Comparison of ENCODE assay signal across 17 mouse cellular contexts in genomic region chr11:36604272-36604671, GRCm38 (mm10).
A peak's percentile ranks its signal among the peaks of the same experiment; 100 is the strongest.
DNase-seq lines count a peak whose midpoint lies in the region; ATAC-seq lines count a peak whose summit lies in the region.
"Had no signal": no experiment of that assay in that cellular context is flagged by ENCODE, and none has a peak within 500 bp of the region (broad histone marks: within the 10 kb centered on the region; RNA-seq: fewer than 3 reads in every experiment).

No protein-coding gene starts in this region.

- no peak for DNase-seq in hindbrain, embryonic 10.5 days (ENCODE audit: low spot score)
- peak; percentile 83 for DNase-seq in retina, postnatal 1 day
- DNase-seq in retina, embryonic 14.5 days (ENCODE audit: low spot score) = no peak
- DNase-seq in thymus, postnatal 36 days = no peak
- DNase-seq: adrenal gland, postnatal 25 days; gastrocnemius, adult 2 months; heart, postnatal 10 days had no signal

- no peaks in the 10 kb centered on the region for H3K36me3 ChIP-seq in hindbrain, embryonic 13.5 days
- 0 out of 2 replicates have a peak, but pooled peaks cover 3% of the 10 kb centered on the region for H3K36me3 ChIP-seq in hindbrain, embryonic 10.5 days
- no peaks in the 10 kb centered on the region for H3K36me3 ChIP-seq in forebrain, embryonic 15.5 days
- H3K36me3 ChIP-seq: embryonic facial prominence, embryonic 15.5 days; heart, embryonic 10.5 days; hindbrain, embryonic 15.5 days; neural tube, embryonic 12.5 days had no signal

- WGBS in hindbrain, embryonic 13.5 days = 29% methylated on average over 3 of the region's 3 CpGs
- 58% methylated on average over 3 of the region's 3 CpGs for WGBS in hindbrain, embryonic 10.5 days
- 3% methylated on average over 3 of the region's 3 CpGs for WGBS in forebrain, embryonic 15.5 days

- H3K9ac ChIP-seq in hindbrain, embryonic 13.5 days = no peak overlapping the region
- no peak overlapping the region for H3K9ac ChIP-seq in forebrain, embryonic 15.5 days (replicated peaks)
- H3K9ac ChIP-seq: embryonic facial prominence, embryonic 15.5 days; hindbrain, embryonic 15.5 days; liver, embryonic 14.5 days; neural tube, embryonic 12.5 days had no signal

- no peaks in the 10 kb centered on the region for H3K27me3 ChIP-seq in hindbrain, embryonic 13.5 days
- H3K27me3 ChIP-seq in hindbrain, embryonic 10.5 days (ENCODE audit: insufficient read depth, poor library complexity, severe bottlenecking) = no peaks in the 10 kb centered on the region
- H3K27me3 ChIP-seq in forebrain, embryonic 15.5 days = no peaks in the 10 kb centered on the region
- H3K27me3 ChIP-seq: CH12.LX; embryonic facial prominence, embryonic 15.5 days; hindbrain, embryonic 15.5 days; neural tube, embryonic 12.5 days had no signal

- H3K9me3 ChIP-seq in hindbrain, embryonic 13.5 days = no peaks in the 10 kb centered on the region
- no peaks in the 10 kb centered on the region for H3K9me3 ChIP-seq in hindbrain, embryonic 10.5 days
- H3K9me3 ChIP-seq in forebrain, embryonic 15.5 days = no peaks in the 10 kb centered on the region
- H3K9me3 ChIP-seq: embryonic facial prominence, embryonic 15.5 days; heart, embryonic 10.5 days; hindbrain, embryonic 15.5 days; neural tube, embryonic 12.5 days had no signal

- no peak overlapping the region for H3K4me2 ChIP-seq in hindbrain, embryonic 13.5 days
- no peak overlapping the region for H3K4me2 ChIP-seq in forebrain, embryonic 15.5 days (replicated peaks)
- H3K4me2 ChIP-seq: embryonic facial prominence, embryonic 15.5 days; hindbrain, embryonic 15.5 days; neural tube, embryonic 12.5 days had no signal

- H3K27ac ChIP-seq in hindbrain, embryonic 13.5 days = peak overlapping the region; percentile 35; the same call in 1 of the 2 replicates
- no peak overlapping the region for H3K27ac ChIP-seq in hindbrain, embryonic 10.5 days
- H3K27ac ChIP-seq in forebrain, embryonic 15.5 days (replicated peaks) = peak overlapping the region; percentile 48
- H3K27ac ChIP-seq: embryonic facial prominence, embryonic 15.5 days; gastrocnemius, adult 2 months; heart, embryonic 10.5 days; hindbrain, embryonic 15.5 days; liver, embryonic 14.5 days; neural tube, embryonic 12.5 days had no signal

- no peak overlapping the region for H3K4me3 ChIP-seq in hindbrain, embryonic 13.5 days
- no peak overlapping the region for H3K4me3 ChIP-seq in hindbrain, embryonic 10.5 days
- no peak overlapping the region for H3K4me3 ChIP-seq in forebrain, embryonic 15.5 days
- H3K4me3 ChIP-seq: embryonic facial prominence, embryonic 15.5 days; gastrocnemius, adult 2 months; heart, embryonic 10.5 days; hindbrain, embryonic 15.5 days; neural tube, embryonic 12.5 days had no signal

- no peak for ATAC-seq in hindbrain, embryonic 13.5 days (ENCODE audit: low FRiP score)
- ATAC-seq in forebrain, embryonic 15.5 days (replicated peaks) = peak; percentile 73
- no peak for ATAC-seq in frontal cortex, adult (ENCODE audit: low TSS enrichment)
- ATAC-seq: intestine, postnatal 0 days had no signal

- H3K4me1 ChIP-seq in hindbrain, embryonic 13.5 days (replicated peaks) = peaks cover 13% of the 10 kb centered on the region
- H3K4me1 ChIP-seq in hindbrain, embryonic 10.5 days (replicated peaks) = peaks cover 10% of the 10 kb centered on the region
- H3K4me1 ChIP-seq in forebrain, embryonic 15.5 days = peaks cover 26% of the 10 kb centered on the region
- H3K4me1 ChIP-seq: embryonic facial prominence, embryonic 15.5 days; heart, embryonic 10.5 days; neural tube, embryonic 12.5 days had no signal
